Mouse (Mus musculus) ovary, adult 18-20 months (tissue): Measurements from ENCODE around the gene Abca17.

Source experiments
- DNase-seq: peaks from one replicate; pipeline ENCODE4 v3.0.0; 2022; ENCODE audit warnings: low spot score, mixed read lengths

Gene Abca17

GRCm38 (mm10) chr17:24346831-24347230 is 4.0 kb downstream of the Abca17 start:
- DNase-seq, result no peak

- DNase-seq, result no peak
Measured at GRCm38 (mm10) chr17:24344672-24345071, 6.2 kb downstream of the Abca17 start.

GRCm38 (mm10) chr17:24327656-24328055 is 23.2 kb downstream of the Abca17 start:
- DNase-seq, result no peak

DNA sequence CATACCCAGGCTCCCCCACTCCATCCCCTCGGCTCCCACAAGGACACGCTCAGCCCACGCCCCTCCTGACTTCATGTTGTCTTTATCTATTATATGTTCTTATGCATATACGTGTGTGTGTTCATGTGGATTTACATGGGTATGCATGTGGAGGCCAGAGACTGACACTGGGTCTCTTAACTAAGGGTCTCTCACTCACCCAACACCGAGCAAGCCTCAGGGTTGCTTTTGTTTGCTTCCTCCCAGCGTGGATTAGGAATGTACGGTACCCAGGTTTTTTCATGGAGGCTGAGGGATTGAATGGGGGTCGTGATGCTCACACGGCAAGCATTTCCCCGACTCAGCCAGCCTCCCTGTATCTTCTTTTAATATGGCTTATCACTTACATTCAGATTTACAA is 25.8 kb downstream of the Abca17 start:
- no peak for DNase-seq

DNA sequence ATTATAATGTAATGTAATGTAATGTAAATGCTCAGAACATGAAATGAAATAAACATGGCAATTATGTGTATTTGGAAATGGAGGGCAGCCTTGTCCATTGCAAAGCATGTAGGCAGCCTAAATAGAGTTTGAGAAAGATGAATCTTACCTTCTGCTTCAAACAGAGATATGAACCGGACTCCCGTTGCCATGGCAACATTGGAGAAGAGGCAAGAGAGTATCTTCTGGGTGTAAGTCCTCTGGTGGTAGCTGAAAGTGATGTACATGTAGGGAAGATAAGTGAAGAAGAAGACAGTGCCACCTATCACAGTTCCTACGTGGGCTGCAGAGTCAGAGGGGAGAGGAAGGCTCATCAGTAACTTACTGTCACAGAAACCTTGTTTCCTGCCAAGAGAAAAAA is 30.0 kb downstream of the Abca17 start:
- DNase-seq, result no peak

DNA sequence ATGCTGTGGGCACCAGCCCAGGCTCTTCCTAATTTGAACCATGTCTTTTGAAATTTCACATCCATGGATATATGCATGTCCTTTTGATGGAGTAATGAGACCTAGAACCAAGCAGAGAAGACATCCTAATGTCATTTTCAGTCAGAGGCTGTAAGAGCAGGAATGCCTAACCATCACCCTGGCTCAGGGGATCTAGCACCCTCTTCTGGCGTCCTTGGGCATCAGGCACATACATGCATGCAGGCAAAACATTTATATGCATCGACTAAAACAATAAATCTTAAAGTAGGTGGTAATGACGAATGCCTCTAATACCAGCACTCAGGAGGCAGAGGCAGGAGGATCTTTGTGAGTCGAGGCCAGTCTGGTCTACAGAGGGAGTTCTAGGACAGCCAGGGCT is 43.4 kb downstream of the Abca17 start:
- no peak for DNase-seq

GRCm38 (mm10) chr17:24300651-24301050 is 50.2 kb downstream of the Abca17 start:
- DNase-seq, result no peak

DNA sequence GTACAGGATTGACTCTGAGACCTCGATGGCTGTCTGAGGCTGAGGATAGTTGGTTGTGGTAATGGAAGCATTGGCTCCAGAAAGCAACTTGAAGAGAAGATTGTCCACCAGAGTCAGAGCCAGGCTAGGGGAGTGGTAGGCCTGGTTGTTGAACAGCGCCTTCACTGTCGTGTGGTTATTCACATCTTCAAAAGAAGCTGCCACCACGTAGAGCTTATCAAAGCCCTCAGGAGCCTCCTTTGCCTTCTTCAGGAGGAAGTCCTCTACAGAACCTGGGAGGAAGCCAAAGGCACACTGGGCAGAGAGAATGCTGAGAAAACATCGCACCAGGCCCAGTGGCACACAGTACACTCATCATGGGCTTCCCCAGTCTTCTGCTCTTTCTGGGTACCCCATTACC is 61.5 kb downstream of the Abca17 start:
- DNase-seq, result no peak

- no peak for DNase-seq
Measured at GRCm38 (mm10) chr17:24288477-24288876, 62.4 kb downstream of the Abca17 start.

DNA sequence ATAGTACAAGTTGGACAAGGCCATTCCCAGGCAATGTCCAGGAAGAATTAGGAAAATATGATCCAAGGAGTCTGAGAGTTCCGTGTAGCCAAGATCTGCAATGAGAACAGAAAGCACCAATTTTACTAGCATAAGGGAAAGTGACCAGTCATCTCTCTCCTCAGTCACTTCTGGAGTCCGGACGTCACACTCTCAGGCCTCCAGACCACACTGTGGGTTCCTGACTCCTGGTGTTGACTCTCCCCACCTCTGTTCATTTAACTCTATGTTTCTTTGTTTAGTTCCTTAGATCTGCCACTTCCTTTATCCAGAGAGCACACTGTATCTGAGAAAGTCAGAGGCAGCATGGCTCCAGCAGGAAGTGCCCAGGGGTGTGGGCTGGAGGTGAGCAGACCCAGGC is 65.2 kb downstream of the Abca17 start:
- DNase-seq, result no peak

GRCm38 (mm10) chr17:24283266-24283818 is 67.5 kb downstream of the Abca17 start:
- DNase-seq, result no peak

- no peak for DNase-seq
Measured at GRCm38 (mm10) chr17:24282637-24283036, 68.2 kb downstream of the Abca17 start.

DNA sequence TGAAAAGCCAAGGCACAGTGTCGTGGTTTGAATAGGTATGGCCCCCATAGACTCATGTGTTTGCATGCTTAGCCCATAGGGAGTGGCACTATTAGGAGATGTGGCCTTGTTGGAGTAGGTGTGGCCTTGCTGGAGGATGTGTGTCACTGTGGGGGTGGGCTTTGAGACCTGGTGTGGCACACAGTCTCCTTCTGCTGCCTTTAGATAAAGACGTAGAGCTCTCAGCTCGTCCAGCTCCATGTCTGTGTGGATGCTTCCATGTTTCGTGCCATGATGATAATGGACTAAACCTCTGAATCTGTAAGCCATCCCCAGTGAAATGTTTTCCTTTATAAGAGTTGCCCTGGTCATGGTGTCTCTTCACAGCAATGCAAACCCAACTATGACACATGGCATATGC is 71.0 kb downstream of the Abca17 start:
- DNase-seq, result no peak

GRCm38 (mm10) chr17:24267133-24267532 is 83.7 kb downstream of the Abca17 start:
- no peak for DNase-seq

DNA sequence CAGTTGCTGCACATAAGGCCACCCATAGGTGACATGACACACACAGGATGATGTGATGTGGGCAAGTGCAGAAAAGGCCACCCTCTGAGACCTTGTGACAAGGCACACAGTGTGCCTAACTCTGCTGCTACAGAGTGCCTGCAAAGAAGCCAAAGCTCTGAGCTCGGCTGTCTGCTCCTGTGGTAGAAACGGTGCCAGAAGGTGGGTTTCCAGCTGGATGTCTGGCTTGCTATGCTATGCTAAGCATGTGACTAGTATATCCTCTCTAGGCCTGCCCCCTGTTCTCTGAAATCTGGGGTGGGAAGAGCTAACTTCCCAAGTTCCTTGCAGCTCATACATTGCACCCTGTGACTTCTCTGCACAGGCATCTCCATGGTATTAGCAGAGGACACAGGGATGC is 86.1 kb downstream of the Abca17 start:
- DNase-seq, result no peak

- no peak for DNase-seq
Measured at GRCm38 (mm10) chr17:24260516-24260915, 90.4 kb downstream of the Abca17 start.

- no peak for DNase-seq
Measured at GRCm38 (mm10) chr17:24259702-24260101, 91.2 kb downstream of the Abca17 start.

DNA sequence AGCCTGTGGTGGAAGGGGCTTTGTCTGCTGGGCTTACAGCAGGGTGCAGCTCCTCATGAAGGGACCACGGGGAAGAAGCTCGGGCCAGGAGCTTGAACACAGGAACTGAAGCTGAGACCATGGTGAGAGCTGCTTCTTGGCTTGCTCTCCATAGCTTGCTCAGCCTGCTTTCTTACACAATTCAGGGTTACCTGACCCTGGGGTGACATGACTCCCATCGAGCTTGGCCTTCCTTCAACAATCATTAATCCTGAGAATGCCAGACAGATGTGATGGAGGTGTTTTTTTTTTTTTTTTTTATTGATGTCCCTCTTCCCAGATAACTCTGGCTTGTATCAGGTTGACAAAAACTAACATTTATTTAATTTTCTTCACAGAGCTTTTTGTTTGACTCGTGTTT is 91.9 kb downstream of the Abca17 start:
- no peak for DNase-seq

DNA sequence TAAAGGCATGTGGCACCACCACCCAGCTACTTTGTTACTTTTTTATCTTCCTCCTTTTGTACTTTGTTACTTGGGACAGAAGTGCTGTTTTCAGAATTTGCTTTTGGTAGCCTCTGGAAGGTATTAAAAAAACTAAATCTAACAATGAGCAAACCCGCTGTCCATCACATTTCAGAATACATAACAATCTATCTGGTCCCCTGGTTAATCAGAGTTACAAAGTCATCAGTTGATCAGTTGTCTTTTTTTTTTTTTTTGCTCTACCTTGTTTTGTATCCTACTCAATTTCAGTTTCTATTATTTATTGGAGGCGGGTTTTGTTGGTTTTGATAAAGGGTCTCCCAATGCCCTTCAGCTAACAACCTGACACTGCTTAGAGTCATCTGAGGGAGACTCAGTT is 98.5 kb downstream of the Abca17 start:
- DNase-seq, result no peak

DNA sequence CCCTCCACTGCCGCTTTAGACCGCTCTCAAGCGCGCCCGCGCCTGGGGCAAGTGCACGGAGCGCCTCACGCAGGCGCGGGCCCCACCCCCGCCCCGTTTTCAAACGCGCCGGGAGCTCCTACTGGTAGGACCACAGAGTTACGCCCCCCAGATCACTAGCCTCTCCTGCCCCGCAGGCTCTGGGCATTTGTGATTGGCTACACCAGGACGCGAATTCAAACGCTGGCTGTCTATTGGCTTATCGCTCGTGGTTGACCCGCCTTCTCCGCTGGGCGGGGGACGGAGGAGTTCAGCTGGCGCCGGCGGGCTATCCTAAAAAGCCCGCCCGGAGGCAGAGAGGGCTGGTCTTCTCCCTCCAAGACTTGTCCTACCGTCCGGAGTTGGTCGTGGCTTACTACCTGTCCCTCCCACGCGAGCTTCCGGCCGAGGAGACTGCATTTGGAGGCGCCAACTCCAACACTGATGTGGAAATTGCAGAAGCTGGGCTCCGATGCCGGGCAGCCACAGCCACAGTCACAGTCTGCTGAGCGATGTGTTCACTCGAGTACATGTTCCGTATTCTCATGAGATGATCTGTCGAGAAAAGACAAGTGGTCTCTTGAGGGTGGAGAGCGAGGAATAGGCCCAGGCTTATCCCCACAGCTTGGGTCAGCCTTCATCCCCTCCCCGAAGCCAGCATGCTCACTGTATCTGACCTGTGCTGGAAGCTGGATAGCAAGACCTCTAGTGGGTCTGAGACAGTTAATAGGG is 99.4 kb downstream of the Abca17 start, which contains the start of gene Ccnf:
Ccnf (minus strand) TSS at position 165 of the 750 bp plus-strand sequence.
- DNase-seq, result peak; percentile 96

- no peak for DNase-seq
Measured at GRCm38 (mm10) chr17:24250988-24251319, 99.9 kb downstream of the Abca17 start.

GRCm38 (mm10) chr17:24248641-24249040 is 102.2 kb downstream of the Abca17 start:
- no peak for DNase-seq

DNA sequence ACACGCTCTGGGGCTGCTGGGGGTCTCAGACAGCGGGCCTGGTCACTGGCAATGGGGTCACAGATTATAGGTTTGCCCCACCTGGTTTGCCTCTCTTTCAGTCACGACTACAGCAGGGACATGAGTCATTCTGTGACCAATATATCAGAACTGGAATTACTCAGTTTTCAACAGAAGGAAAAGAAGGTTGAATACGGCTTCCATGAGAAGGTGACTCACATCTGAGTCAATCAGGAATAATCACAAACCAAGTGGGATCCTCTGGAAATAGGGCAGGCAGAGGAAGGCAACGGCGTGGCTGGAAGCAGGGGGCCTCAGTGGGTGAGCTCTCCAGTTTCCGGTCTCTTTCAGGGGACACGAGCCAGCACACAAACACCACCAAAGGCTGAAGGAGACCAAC is 106.8 kb downstream of the Abca17 start:
- no peak for DNase-seq

- DNase-seq, result no peak
Measured at GRCm38 (mm10) chr17:24243311-24243969, 107.4 kb downstream of the Abca17 start.
